Mouse (Mus musculus) retina, postnatal 7 days (tissue): ENCODE data around the gene Vmn1r43.
"Not testable (repeated sequence)": the region's sequence is repeated elsewhere in the genome, so short reads cannot be mapped to it uniquely, and the experiment has no call there.

Experiments
- DNase-seq: peaks from one replicate; pipeline ENCODE4 v3.0.0-alpha.2; 2012; ENCODE audit warnings: low read depth, low spot score

Vmn1r43 gene

DNA sequence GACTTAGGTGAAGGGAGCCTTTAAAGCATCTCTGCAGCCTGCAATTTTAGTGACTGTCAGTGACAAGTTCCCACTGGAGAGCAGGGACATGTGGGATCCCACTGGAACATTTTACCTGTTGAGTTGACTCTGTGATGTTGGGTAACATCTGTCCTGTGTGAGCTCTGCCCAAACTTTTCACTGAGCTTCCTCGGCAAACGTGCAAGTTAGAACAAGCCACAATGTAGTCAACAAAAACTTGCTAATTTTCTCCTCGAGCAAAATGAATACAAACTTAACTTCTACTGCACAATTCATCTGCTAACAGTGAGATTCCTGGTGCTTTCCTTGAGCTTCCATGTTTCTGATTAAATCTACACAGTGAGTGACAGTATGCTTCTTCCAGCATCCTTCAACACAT, at the start of gene Vmn1r43, which contains the start of gene Vmn1r42:
TSS of gene Vmn1r43 (minus strand) at position 101 of the 400 bp plus-strand sequence.
TSS of gene Vmn1r42 (minus strand) at position 101 of the 400 bp plus-strand sequence.
- not testable (repeated sequence) for DNase-seq

DNA sequence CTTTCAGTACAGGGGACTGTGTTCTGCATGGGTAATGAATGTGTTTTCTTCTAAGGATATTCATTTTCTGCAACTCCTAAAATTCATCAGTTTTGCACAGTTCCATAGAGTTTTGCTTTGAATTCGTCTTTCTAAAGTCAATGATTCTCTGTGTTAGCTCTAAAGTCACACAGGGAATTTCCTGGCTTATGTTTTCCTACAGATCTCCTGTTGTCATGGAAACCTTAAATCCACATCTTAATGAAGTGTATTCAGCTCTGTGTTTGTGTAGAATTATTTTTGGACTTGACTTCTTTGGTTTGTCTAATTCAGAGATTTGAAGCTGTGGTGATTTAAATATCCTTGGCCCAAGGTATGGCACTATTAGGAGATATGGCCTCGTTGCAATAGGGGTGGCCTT, 7.6 kb upstream of the Vmn1r43 start:
- no peak for DNase-seq

DNA sequence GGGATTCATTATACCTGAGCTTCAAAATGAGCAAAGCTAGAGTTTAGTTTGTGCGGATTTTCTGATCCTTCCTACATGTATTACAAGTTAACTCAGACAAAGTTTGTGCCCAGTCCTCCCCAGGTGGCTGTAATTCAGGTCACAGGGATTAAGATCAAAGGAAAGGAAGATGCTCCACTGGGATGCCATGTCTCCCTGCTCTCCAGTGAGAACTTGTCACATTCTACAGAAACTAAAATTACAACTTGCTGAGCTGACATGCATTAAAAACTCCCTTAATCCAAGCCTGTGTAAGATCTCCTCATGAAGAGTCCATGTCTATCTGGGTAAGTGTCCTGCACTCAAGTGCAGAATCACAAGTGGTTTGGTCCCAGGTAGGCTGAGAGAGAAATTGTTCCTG, 7.1 kb upstream of the Vmn1r43 start, which contains the start of gene Vmn1r44:
TSS of gene Vmn1r44 (plus strand) at position 301 of the 400 bp plus-strand sequence.
- no peak for DNase-seq

DNA sequence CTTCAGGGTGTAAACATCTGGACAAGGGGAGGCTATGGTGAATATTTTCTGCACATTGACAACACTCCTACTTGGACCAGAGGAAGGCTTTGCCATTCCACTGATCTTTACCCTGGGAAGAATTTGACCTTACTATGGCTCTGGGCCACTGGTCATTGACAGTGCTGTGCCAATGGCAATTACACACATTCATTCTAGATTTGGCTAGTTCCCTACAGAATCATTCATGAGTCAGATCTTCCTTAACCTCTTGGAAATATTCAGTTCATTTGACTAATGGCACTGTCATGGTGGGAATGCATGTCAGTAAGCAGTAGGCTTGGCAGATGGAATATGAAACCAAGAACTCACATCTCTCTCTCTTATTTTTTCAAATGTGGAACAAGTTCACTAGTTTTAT, 4.7 kb upstream of the Vmn1r43 start:
- no peak for DNase-seq

DNA sequence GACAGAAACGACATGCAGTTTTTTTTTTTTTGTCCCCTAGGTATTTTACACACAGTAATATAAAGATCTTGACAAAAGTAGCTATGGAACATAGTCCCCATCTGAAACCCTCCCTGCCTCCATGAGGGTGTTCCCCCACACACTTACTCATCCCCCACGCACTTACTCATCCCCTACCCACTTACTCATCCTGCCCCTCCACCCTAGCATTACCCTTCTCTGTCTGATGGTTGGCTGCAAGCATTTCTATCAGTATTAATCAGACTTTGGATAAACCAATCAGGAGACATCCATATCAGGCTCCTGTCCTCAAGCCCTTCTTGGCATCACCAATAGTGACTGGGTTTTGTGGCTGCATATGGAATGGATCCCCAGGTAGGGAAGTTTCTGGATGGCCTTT, 750 bp upstream of the Vmn1r43 start:
- no peak for DNase-seq

DNA sequence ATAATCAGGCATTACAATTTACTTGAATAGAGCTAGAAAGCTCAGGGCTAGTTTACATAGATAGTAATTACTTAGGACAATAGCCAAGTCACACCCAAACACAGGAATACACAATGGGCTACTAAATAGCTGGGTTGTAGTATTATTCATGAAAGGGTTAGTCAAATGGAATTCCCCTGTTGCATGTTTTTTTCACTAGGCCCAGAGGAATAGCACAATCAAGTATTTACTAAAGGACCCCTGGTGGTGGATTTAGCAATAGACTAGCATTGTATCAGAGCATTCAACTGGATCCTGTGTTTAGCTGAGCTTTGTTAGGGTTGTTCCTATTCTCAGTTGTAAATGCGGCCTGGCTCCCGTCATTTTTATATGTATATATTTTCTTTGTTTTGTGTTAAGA, 8.2 kb downstream of the Vmn1r43 start:
- DNase-seq = no peak

DNA sequence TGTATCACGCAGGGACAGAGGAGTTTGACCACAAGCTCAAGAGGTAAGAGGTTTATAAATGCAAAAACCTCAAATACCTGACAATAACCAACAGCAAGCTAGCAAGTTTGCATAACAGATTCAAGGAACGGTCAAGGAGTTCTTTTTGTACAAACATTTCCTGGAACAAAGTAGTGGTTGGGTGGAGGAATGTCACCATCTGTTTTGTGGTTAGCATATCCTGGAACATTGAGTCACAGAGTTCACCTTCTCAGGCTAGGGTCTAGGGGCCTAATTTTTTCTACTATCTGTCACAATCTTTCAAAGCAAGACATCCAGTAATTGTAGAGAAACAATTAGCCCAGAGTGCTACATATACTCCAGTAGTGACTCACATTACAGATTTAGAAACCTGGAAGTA, 8.9 kb downstream of the Vmn1r43 start:
- no peak for DNase-seq

DNA sequence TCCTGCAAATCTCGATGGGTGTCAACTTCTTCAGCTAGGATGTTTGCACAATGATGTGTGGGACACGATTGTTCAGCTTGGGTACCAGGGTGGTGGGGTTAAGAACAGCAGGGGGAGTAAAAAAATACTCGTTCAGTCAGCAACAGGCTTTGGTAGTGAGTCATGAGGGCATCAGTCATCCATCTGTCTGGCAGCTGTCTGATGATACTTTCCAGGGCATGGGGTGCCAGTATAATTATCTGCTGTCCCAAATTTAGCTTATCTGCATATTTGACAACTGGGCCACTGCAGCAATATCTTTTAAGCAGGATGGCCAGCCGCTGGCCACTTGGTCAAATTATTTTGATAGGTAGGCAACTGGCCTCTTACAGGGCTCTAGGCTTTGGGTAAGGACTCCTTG, 12.4 kb downstream of the Vmn1r43 start:
- DNase-seq = no peak

DNA sequence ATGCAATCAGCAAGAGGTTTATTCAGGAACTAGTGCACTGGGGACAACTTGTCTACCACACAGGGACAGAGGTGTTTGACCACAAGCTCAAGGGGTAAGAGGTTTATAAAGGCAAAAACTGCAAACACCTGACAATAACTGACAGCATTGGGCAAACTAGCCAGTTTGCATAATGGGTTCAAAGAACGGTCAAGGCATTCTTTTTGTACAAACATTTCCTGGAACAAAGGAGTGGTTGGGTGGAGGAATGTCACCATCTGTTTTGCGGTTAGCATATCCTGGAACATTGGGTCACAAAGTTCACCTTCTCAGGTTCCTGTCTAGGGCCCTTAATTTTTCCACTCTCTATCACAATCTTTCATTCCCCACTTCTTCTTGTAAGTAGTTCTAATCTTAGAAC, 16.4 kb downstream of the Vmn1r43 start:
- no peak for DNase-seq

DNA sequence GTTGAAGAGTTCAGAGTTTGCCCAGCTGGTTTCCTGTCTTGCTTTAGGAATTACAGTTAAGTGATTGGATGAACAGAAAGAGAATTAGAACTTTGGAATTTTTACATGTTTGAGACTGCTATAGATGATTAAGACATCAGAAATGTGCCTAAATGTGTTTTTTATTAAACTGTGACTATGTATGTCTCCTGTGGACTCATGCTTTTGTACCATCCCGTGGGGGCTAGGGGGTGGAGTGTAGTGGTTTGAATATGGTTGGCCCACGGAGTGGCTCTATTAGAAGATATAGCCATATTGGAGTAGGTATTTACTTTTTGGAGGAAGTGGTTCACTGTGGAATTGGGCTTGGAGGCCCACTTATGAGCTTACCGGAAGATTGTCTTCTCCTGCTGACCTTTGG, 18.7 kb downstream of the Vmn1r43 start:
- no peak for DNase-seq
